Mouse (Mus musculus) hindbrain, postnatal 0 days (tissue): ENCODE data around the gene Sf3a3. TPM values are rescaled to one million over a fixed set of nuclear protein-coding genes. Genes with fewer than 3 reads are reported as not detected.
"Not testable (repeated sequence)": the region's sequence is repeated elsewhere in the genome, so short reads cannot be mapped to it uniquely, and the experiment has no call there.

ENCODE experiments used
- ATAC-seq: fragments of 200-750 bp; cut with Nextera tagmentation; 2 replicates; pipeline ENCODE4 v1.8.0; 2017; ENCODE audit warnings: mild to moderate bottlenecking, moderate TSS enrichment, moderate library complexity
- DNase-seq: peaks from one replicate; pipeline ENCODE4 v3.0.0-alpha.2; 2015; ENCODE audit warnings: low spot score
- H3K27ac ChIP-seq: fragments of 300-500 bp; sonication (generic); 2 replicates; pipeline ENCODE4 v1.5.1; 2014; ENCODE audit warnings: mild to moderate bottlenecking
- H3K27me3 ChIP-seq: fragments of 300-500 bp; sonication (generic); 2 replicates; pipeline ENCODE4 v1.6.1; 2014; ENCODE audit warnings: low read length, mixed read lengths; ENCODE audit not compliant: insufficient read depth
- H3K36me3 ChIP-seq: fragments of 300-500 bp; sonication (generic); 2 replicates; pipeline ENCODE4 v1.6.1; 2014; ENCODE audit warnings: low read length, mixed read lengths; ENCODE audit not compliant: insufficient read depth
- H3K4me1 ChIP-seq: fragments of 300-500 bp; sonication (generic); 2 replicates; pipeline ENCODE4 v1.6.1; 2014; ENCODE audit warnings: antibody characterized with exemption, low read length, mixed read lengths; ENCODE audit not compliant: insufficient read depth
- H3K4me2 ChIP-seq: fragments of 300-500 bp; sonication (generic); 2 replicates; pipeline ENCODE4 v1.6.1; 2014; ENCODE audit warnings: low read depth, mild to moderate bottlenecking, low read length, moderate library complexity, mixed read lengths
- H3K4me3 ChIP-seq: fragments of 300-500 bp; sonication (generic); 2 replicates; pipeline ENCODE4 v1.5.1; 2014; ENCODE audit warnings: low read length
- H3K9ac ChIP-seq: fragments of 300-500 bp; sonication (generic); replicated peaks from 2 replicates; pipeline ENCODE4 v1.6.1; 2014; ENCODE audit warnings: mild to moderate bottlenecking, low read length, moderate library complexity, mixed read lengths
- H3K9me3 ChIP-seq: fragments of 300-500 bp; sonication (generic); 2 replicates; pipeline ENCODE4 v1.6.1; 2016; ENCODE audit warnings: low read length, mixed read lengths
- CTCF ChIP-seq: IDR thresholded peaks from 2 replicates; pipeline ENCODE4 v1.5.1; 2016; ENCODE audit warnings: antibody characterized with exemption, control low read depth, low read depth
- WGBS: fragments of 180-500 bp; shearing (Covaris S2); extraction: QIAGEN DNeasy Blood & Tissue Kit; methylation state at CpG from one replicate; pipeline ENCODE4 v1.1.7; 2014; 5-methylcytosine and 5-hydroxymethylcytosine counted together
- polyA plus RNA-seq: library from polyadenylated mRNA; unstranded; fragments of >200 nt; fragmentation: Nextera tagmentation; extraction: Ambion mirVana; gene quantifications from 2 replicates; pipeline ENCODE4 v1.2.1, GENCODE M21; 2015
- total RNA-seq: library from RNA; depleted of rRNA; stranded (reverse); fragments of >200 nt; gene quantifications from 2 replicates; pipeline ENCODE4 v1.2.3, GENCODE M21; 2014

Gene Sf3a3
- total and polyA plus RNA-seq, 2 experiments from 2014 or later: 18.7 to 79.7 TPM

GRCm38 (mm10) chr4:124703881-124704796 lies 10.4 kb upstream of the Sf3a3 start:
- H3K4me1 ChIP-seq: peaks cover 11% of the 10 kb centered on the region; the same call in 1 of the 2 replicates
- H3K27ac ChIP-seq: peak overlapping the region; percentile 63; the same call in 1 of the 2 replicates
- no peak for TF ChIP-seq CTCF
- peak overlapping the region; percentile 21; the same call in 1 of the 2 replicates for H3K4me2 ChIP-seq
- H3K9ac ChIP-seq: no peak overlapping the region; the same call in 1 of the 2 replicates
- no peaks in the 10 kb centered on the region for H3K9me3 ChIP-seq
- no peaks in the 10 kb centered on the region for H3K27me3 ChIP-seq
- ATAC-seq: no peak
- no peak overlapping the region for H3K4me3 ChIP-seq
- WGBS: 11% methylated on average over 6 of the region's 6 CpGs
- no peaks in the 10 kb centered on the region for H3K36me3 ChIP-seq
- no peak for DNase-seq

GRCm38 (mm10) chr4:124704797-124705474 lies 9.6 kb upstream of the Sf3a3 start:
- no peaks in the 10 kb centered on the region for H3K27me3 ChIP-seq
- ATAC-seq: no peak
- DNase-seq: no peak
- no peaks in the 10 kb centered on the region for H3K9me3 ChIP-seq
- H3K27ac ChIP-seq: peak overlapping the region; percentile 63; the same call in 1 of the 2 replicates
- H3K36me3 ChIP-seq: no peaks in the 10 kb centered on the region
- no peak overlapping the region for H3K4me3 ChIP-seq
- H3K9ac ChIP-seq: no peak overlapping the region; the same call in 1 of the 2 replicates
- no peak overlapping the region for H3K4me2 ChIP-seq
- H3K4me1 ChIP-seq: peaks cover 12% of the 10 kb centered on the region; the same call in 1 of the 2 replicates
- no peak for TF ChIP-seq CTCF
- WGBS: 20% methylated on average over 11 of the region's 11 CpGs

- WGBS: 82% methylated on average over 23 of the region's 23 CpGs
- Histone ChIP-seq H3K36me3 (no peaks in the 10 kb centered on the region), H3K4me3 (no peak overlapping the region), H3K4me2 (no peak overlapping the region), H3K27me3 (no peaks in the 10 kb centered on the region), H3K4me1 (peaks cover 12% of the 10 kb centered on the region; the same call in 1 of the 2 replicates), H3K27ac (no peak overlapping the region), H3K9ac (no peak overlapping the region), H3K9me3 (no peaks in the 10 kb centered on the region)
- TF ChIP-seq CTCF: no peak
- no peak for DNase-seq
- no peak for ATAC-seq
These were observed 8.8 kb upstream of the Sf3a3 start for GRCm38 (mm10) chr4:124705661-124706269.

- not testable (repeated sequence) for DNase-seq, ATAC-seq, H3K4me3 ChIP-seq, H3K9me3 ChIP-seq, H3K36me3 ChIP-seq, H3K27ac ChIP-seq, H3K4me2 ChIP-seq, H3K4me1 ChIP-seq, H3K9ac ChIP-seq, H3K27me3 ChIP-seq
- 82% methylated on average over 24 of the region's 25 CpGs for WGBS
These were observed 7.0 kb upstream of the Sf3a3 start for GRCm38 (mm10) chr4:124707381-124708199.

GRCm38 (mm10) chr4:124708200-124708517 lies 6.4 kb upstream of the Sf3a3 start:
- ATAC-seq, H3K9me3 ChIP-seq, H3K36me3 ChIP-seq, H3K27me3 ChIP-seq, H3K4me3 ChIP-seq, H3K4me1 ChIP-seq, DNase-seq, H3K9ac ChIP-seq, H3K4me2 ChIP-seq: not testable (repeated sequence)
- H3K27ac ChIP-seq: peak overlapping the region; percentile 51; the same call in 1 of the 2 replicates
- 9% methylated on average over 1 of the region's 1 CpGs for WGBS
